Mouse (Mus musculus) erythroblast, embryonic 14.5 days (primary cell): ENCODE data around the gene Spag6. TPM values are rescaled to one million over a fixed set of nuclear protein-coding genes. Genes with fewer than 3 reads are reported as not detected.

Source experiments
- H3K27me3 ChIP-seq: 2 replicates; pipeline ENCODE4 v1.6.1; 2012; ENCODE audit warnings: inconsistent platforms; ENCODE audit not compliant: control insufficient read depth
- H3K36me3 ChIP-seq: 2 replicates; pipeline ENCODE4 v1.6.1; 2012; ENCODE audit warnings: mild to moderate bottlenecking, inconsistent platforms; ENCODE audit not compliant: control insufficient read depth
- H3K4me1 ChIP-seq: 2 replicates; pipeline ENCODE4 v1.6.1; 2012; ENCODE audit warnings: inconsistent platforms; ENCODE audit not compliant: control insufficient read depth
- H3K4me3 ChIP-seq: replicated peaks from 2 replicates; pipeline ENCODE3; 2012; ENCODE audit warnings: moderate library complexity, mild to moderate bottlenecking, inconsistent platforms
- H3K9me3 ChIP-seq: 2 replicates; pipeline ENCODE4 v1.6.1; 2012; ENCODE audit warnings: low read length, inconsistent platforms, mixed read lengths; ENCODE audit not compliant: control insufficient read depth
- GATA1 ChIP-seq: IDR thresholded peaks from 2 replicates; pipeline ENCODE4 v1.6.1; 2012; ENCODE audit warnings: low read length, inconsistent platforms, mixed read lengths
- TAL1 ChIP-seq: IDR thresholded peaks from 3 replicates; pipeline ENCODE4 v1.6.1; 2012; ENCODE audit warnings: low read length, inconsistent platforms, mixed read lengths
- polyA plus RNA-seq: library from polyadenylated mRNA; stranded (reverse); fragments of >175 nt; gene quantifications from 2 replicates; pipeline ENCODE4 v1.2.3, GENCODE M21; 2012

Gene Spag6
- polyA plus RNA-seq, 1 experiment, result not detected

- Histone ChIP-seq H3K36me3 (no peaks in the 10 kb centered on the region), H3K4me3 (no peak overlapping the region)
- no peak for TF ChIP-seq TAL1
- TF ChIP-seq GATA1, result no peak
Measured at GRCm38 (mm10) chr2:18710356-18710755, 16.5 kb downstream of the Spag6 start.

GRCm38 (mm10) chr2:18713071-18713470 lies 19.2 kb downstream of the Spag6 start:
- Histone ChIP-seq H3K4me3 (no peak overlapping the region), H3K9me3 (no peaks in the 10 kb centered on the region), H3K36me3 (no peaks in the 10 kb centered on the region), H3K4me1 (no peaks in the 10 kb centered on the region), H3K27me3 (no peaks in the 10 kb centered on the region)
- no peak for TF ChIP-seq TAL1
- no peak for TF ChIP-seq GATA1

More at GRCm38 (mm10) chr2:18710356-18710755, 16.5 kb downstream of the Spag6 start:
- H3K27me3 ChIP-seq, result no peaks in the 10 kb centered on the region
- H3K9me3 ChIP-seq, result no peaks in the 10 kb centered on the region
- H3K4me1 ChIP-seq, result no peaks in the 10 kb centered on the region

GRCm38 (mm10) chr2:18714337-18714736 lies 20.5 kb downstream of the Spag6 start:
- no peaks in the 10 kb centered on the region for H3K4me1 ChIP-seq

GRCm38 (mm10) chr2:18718521-18718920 lies 24.7 kb downstream of the Spag6 start:
- Histone ChIP-seq H3K36me3 (no peaks in the 10 kb centered on the region), H3K4me3 (no peak overlapping the region), H3K4me1 (no peaks in the 10 kb centered on the region), H3K27me3 (no peaks in the 10 kb centered on the region), H3K9me3 (no peaks in the 10 kb centered on the region)
- TF ChIP-seq TAL1, result no peak

More at GRCm38 (mm10) chr2:18714337-18714736, 20.5 kb downstream of the Spag6 start:
- H3K36me3 ChIP-seq, result no peaks in the 10 kb centered on the region
- H3K27me3 ChIP-seq, result no peaks in the 10 kb centered on the region
- TF ChIP-seq TAL1 (no peak), GATA1 (no peak)
- no peaks in the 10 kb centered on the region for H3K9me3 ChIP-seq
- no peak overlapping the region for H3K4me3 ChIP-seq

- no peaks in the 10 kb centered on the region for H3K27me3 ChIP-seq
- no peak overlapping the region for H3K4me3 ChIP-seq
- no peaks in the 10 kb centered on the region for H3K4me1 ChIP-seq
- H3K36me3 ChIP-seq, result no peaks in the 10 kb centered on the region
- TF ChIP-seq GATA1, result no peak
- TF ChIP-seq TAL1, result no peak
- H3K9me3 ChIP-seq, result no peaks in the 10 kb centered on the region
Measured at GRCm38 (mm10) chr2:18722208-18722830, 28.5 kb downstream of the Spag6 start.

GRCm38 (mm10) chr2:18724462-18724861 lies 30.6 kb downstream of the Spag6 start:
- no peak overlapping the region for H3K4me3 ChIP-seq
- no peaks in the 10 kb centered on the region for H3K36me3 ChIP-seq
- H3K27me3 ChIP-seq, result no peaks in the 10 kb centered on the region
- no peaks in the 10 kb centered on the region for H3K4me1 ChIP-seq
- no peaks in the 10 kb centered on the region for H3K9me3 ChIP-seq
- no peak for TF ChIP-seq GATA1
- TF ChIP-seq TAL1, result no peak

GRCm38 (mm10) chr2:18725880-18726279 lies 32.0 kb downstream of the Spag6 start:
- no peaks in the 10 kb centered on the region for H3K9me3 ChIP-seq
- H3K27me3 ChIP-seq, result no peaks in the 10 kb centered on the region
- no peaks in the 10 kb centered on the region for H3K4me1 ChIP-seq
- TF ChIP-seq GATA1 (no peak), TAL1 (no peak)
- H3K36me3 ChIP-seq, result no peaks in the 10 kb centered on the region
- no peak overlapping the region for H3K4me3 ChIP-seq

GRCm38 (mm10) chr2:18731718-18732117 lies 37.9 kb downstream of the Spag6 start:
- TF ChIP-seq TAL1, result no peak
- no peak for TF ChIP-seq GATA1

GRCm38 (mm10) chr2:18734394-18735127 lies 40.7 kb downstream of the Spag6 start:
- Histone ChIP-seq H3K9me3 (no peaks in the 10 kb centered on the region), H3K27me3 (no peaks in the 10 kb centered on the region), H3K4me1 (peaks cover 2% of the 10 kb centered on the region; the same call in 1 of the 2 replicates), H3K36me3 (no peaks in the 10 kb centered on the region), H3K4me3 (no peak overlapping the region)
- TF ChIP-seq GATA1, result no peak
- no peak for TF ChIP-seq TAL1

More at GRCm38 (mm10) chr2:18731718-18732117, 37.9 kb downstream of the Spag6 start:
- Histone ChIP-seq H3K36me3 (no peaks in the 10 kb centered on the region), H3K4me3 (no peak overlapping the region), H3K4me1 (peaks cover 2% of the 10 kb centered on the region; the same call in 1 of the 2 replicates), H3K9me3 (no peaks in the 10 kb centered on the region), H3K27me3 (no peaks in the 10 kb centered on the region)
